Mouse (Mus musculus) kidney, adult 8-10 months (tissue): ENCODE results near the gene Olfr1065.
"Not testable (repeated sequence)": the region's sequence is repeated elsewhere in the genome, so short reads cannot be mapped to it uniquely, and the experiment has no call there.

Source experiments
- DNase-seq, 2 experiments: peaks; one replicate each; pipeline ENCODE4 v3.0.0; 2022

The Olfr1065 gene

GRCm38 (mm10) chr2:86450491-86450890, at the start of gene Olfr1065:
Gene Olfr1065, minus strand, starts transcription at chr2:86450591.
- DNase-seq: not testable (repeated sequence)

- no peak for DNase-seq
Measured at GRCm38 (mm10) chr2:86487286-86487685, 36.9 kb upstream of the Olfr1065 start, which contains the start of gene Olfr228. Gene Olfr228, minus strand, starts transcription at chr2:86487386.

- DNase-seq: peak in 1 of 2 experiments; percentile 44
Measured at GRCm38 (mm10) chr2:86464442-86465109, 14.2 kb upstream of the Olfr1065 start.

- no peak for DNase-seq
Measured at GRCm38 (mm10) chr2:86460434-86460833, 10.0 kb upstream of the Olfr1065 start.

- no peak for DNase-seq
Measured at GRCm38 (mm10) chr2:86456169-86456568, 5.8 kb upstream of the Olfr1065 start, which contains the start of gene Olfr1066. Gene Olfr1066, minus strand, starts transcription at chr2:86456269.

- DNase-seq: peak in 1 of 2 experiments; percentile 0
Measured at GRCm38 (mm10) chr2:86442101-86442500, 8.3 kb downstream of the Olfr1065 start.

DNA sequence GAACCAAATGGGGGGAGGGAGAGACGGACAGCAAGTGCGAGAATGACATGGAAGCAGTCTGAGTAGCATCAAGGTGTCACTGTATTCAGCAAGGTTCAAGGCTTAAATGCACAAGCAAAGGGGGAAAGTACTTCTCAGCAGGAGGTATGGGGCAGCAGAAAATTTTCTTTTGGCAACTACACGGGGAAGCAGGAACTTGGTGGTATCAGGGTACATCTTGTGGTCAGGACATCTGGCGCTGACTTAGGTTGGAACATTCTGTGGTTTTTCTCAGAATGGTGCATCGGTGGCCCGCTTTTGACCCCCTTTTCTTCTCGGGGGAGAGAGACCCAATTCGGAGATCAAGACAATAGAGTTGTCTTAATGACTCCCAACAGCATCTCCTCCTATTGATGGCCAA, 21.9 kb downstream of the Olfr1065 start:
- not testable (repeated sequence) for DNase-seq

GRCm38 (mm10) chr2:86426649-86427048, 23.7 kb downstream of the Olfr1065 start, which contains the start of gene Olfr1062:
Gene Olfr1062, minus strand, starts transcription at chr2:86426749.
- not testable (repeated sequence) for DNase-seq

DNA sequence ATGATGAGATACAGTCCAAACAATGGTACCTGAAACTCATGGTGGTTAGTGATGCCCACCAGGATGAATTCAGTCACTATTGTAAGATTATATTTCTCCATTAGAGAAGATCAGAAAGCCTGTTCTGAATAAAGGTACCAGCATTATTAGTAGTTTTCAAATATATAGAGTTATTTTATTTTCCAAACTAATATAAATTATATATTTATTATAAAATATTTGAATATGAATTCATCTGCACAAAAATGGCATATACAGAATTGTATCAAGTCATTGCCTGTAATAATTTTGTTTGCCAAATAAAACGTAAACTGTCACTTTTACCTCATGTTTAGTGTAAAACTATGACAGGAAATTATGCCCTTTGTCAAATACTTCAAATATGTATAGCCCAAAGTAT, 36.4 kb downstream of the Olfr1065 start, which contains the start of gene Olfr1061:
TSS of gene Olfr1061 (minus strand) at position 101 of the 400 bp plus-strand sequence.
- no peak for DNase-seq

GRCm38 (mm10) chr2:86395114-86395513, 55.3 kb downstream of the Olfr1065 start:
- DNase-seq: no peak
